Mouse (Mus musculus): ENCODE data around the gene Stx8.
A peak's percentile ranks its signal among the peaks of the same experiment; 100 is the strongest.

The Stx8 gene

GRCm38 (mm10) chr11:68201811-68202459, 235.9 kb downstream of the Stx8 start:
- DNase-seq: no peak

- DNase-seq: no peak
These were observed 236.6 kb downstream of the Stx8 start for GRCm38 (mm10) chr11:68202561-68202960.

- DNase-seq: peak; percentile 57
These were observed 237.8 kb downstream of the Stx8 start for GRCm38 (mm10) chr11:68203658-68204315.

GRCm38 (mm10) chr11:68204407-68204806, 238.4 kb downstream of the Stx8 start:
- DNase-seq: peak; percentile 46

GRCm38 (mm10) chr11:68205572-68206229, 239.7 kb downstream of the Stx8 start:
- DNase-seq: no peak

- no peak for DNase-seq
These were observed 242.0 kb downstream of the Stx8 start for GRCm38 (mm10) chr11:68208023-68208422.

GRCm38 (mm10) chr11:68208582-68208981, 242.6 kb downstream of the Stx8 start:
- peak; percentile 26 for DNase-seq

GRCm38 (mm10) chr11:68209506-68209905, 243.5 kb downstream of the Stx8 start:
- DNase-seq: peak; percentile 56

- DNase-seq: no peak
These were observed 244.7 kb downstream of the Stx8 start for GRCm38 (mm10) chr11:68210714-68211113.

GRCm38 (mm10) chr11:68211924-68212578, 246.1 kb downstream of the Stx8 start:
- DNase-seq: peak; percentile 85

- peak; percentile 42 for DNase-seq
These were observed 247.9 kb downstream of the Stx8 start for GRCm38 (mm10) chr11:68213896-68214295.

GRCm38 (mm10) chr11:68214496-68215205, 248.7 kb downstream of the Stx8 start:
- no peak for DNase-seq

- no peak for DNase-seq
These were observed 249.4 kb downstream of the Stx8 start for GRCm38 (mm10) chr11:68215206-68215912.

- no peak for DNase-seq
These were observed 250.0 kb downstream of the Stx8 start for GRCm38 (mm10) chr11:68216041-68216440.

- DNase-seq: no peak
These were observed 254.7 kb downstream of the Stx8 start for GRCm38 (mm10) chr11:68220733-68221132.

GRCm38 (mm10) chr11:68222209-68222608, 256.2 kb downstream of the Stx8 start:
- DNase-seq: no peak

GRCm38 (mm10) chr11:68223143-68223542, 257.1 kb downstream of the Stx8 start:
- peak; percentile 66 for DNase-seq

GRCm38 (mm10) chr11:68226654-68227057, 260.7 kb downstream of the Stx8 start:
- no peak for DNase-seq

GRCm38 (mm10) chr11:68227837-68228236, 261.8 kb downstream of the Stx8 start:
- peak; percentile 57 for DNase-seq

GRCm38 (mm10) chr11:68228941-68229665, 263.1 kb downstream of the Stx8 start:
- DNase-seq: no peak

GRCm38 (mm10) chr11:68231558-68231957, 265.6 kb downstream of the Stx8 start:
- DNase-seq: peak; percentile 42

All from thymus, postnatal 14 days (tissue).